Mouse (Mus musculus) natural killer cell, adult 2 months (primary cell): ENCODE data around the gene Erc2.

Experiments
- DNase-seq, 2 experiments: peaks; one replicate each; pipeline ENCODE4 v3.0.0; 2022; ENCODE audit warnings: low spot score in 2 of 2

Gene Erc2

GRCm38 (mm10) chr14:28439171-28439570, 816.9 kb downstream of the Erc2 start:
- DNase-seq, result no peak

- DNase-seq, result no peak
Observed at GRCm38 (mm10) chr14:28441240-28441967, 819.2 kb downstream of the Erc2 start.

GRCm38 (mm10) chr14:28443254-28443944, 821.2 kb downstream of the Erc2 start:
- no peak for DNase-seq

- no peak for DNase-seq
Observed at GRCm38 (mm10) chr14:28445737-28446136, 823.5 kb downstream of the Erc2 start.

GRCm38 (mm10) chr14:28451771-28452170, 829.5 kb downstream of the Erc2 start:
- no peak for DNase-seq

- DNase-seq, result no peak
Observed at GRCm38 (mm10) chr14:28456372-28457076, 834.3 kb downstream of the Erc2 start.

- DNase-seq, result no peak
Observed at GRCm38 (mm10) chr14:28457428-28457827, 835.2 kb downstream of the Erc2 start.

- DNase-seq, result no peak
Observed at GRCm38 (mm10) chr14:28467956-28468355, 845.7 kb downstream of the Erc2 start.

- no peak for DNase-seq
Observed at GRCm38 (mm10) chr14:28469696-28470095, 847.5 kb downstream of the Erc2 start.

- no peak for DNase-seq
Observed at GRCm38 (mm10) chr14:28470212-28470611, 848.0 kb downstream of the Erc2 start.

GRCm38 (mm10) chr14:28475012-28475411, 852.8 kb downstream of the Erc2 start:
- no peak for DNase-seq

- no peak for DNase-seq
Observed at GRCm38 (mm10) chr14:28475421-28475820, 853.2 kb downstream of the Erc2 start.

GRCm38 (mm10) chr14:28476746-28477145, 854.5 kb downstream of the Erc2 start:
- DNase-seq, result no peak

- no peak for DNase-seq
Observed at GRCm38 (mm10) chr14:28480866-28481265, 858.6 kb downstream of the Erc2 start.

GRCm38 (mm10) chr14:28493806-28494205, 871.6 kb downstream of the Erc2 start:
- no peak for DNase-seq

GRCm38 (mm10) chr14:28494273-28494672, 872.0 kb downstream of the Erc2 start:
- no peak for DNase-seq

- DNase-seq, result no peak
Observed at GRCm38 (mm10) chr14:28501216-28501878, 879.1 kb downstream of the Erc2 start.

GRCm38 (mm10) chr14:28503276-28503675, 881.0 kb downstream of the Erc2 start:
- no peak for DNase-seq

- DNase-seq, result no peak
Observed at GRCm38 (mm10) chr14:28504101-28505050, 882.1 kb downstream of the Erc2 start, which contains the start of gene Wnt5a. Wnt5a (plus strand) TSS chr14:28504750.

- DNase-seq, result no peak
Observed at GRCm38 (mm10) chr14:28505051-28505585, 882.9 kb downstream of the Erc2 start.
